Mouse (Mus musculus) forebrain, embryonic 12.5 days (tissue): ENCODE data around the gene Cog4. TPM values are rescaled to one million over a fixed set of nuclear protein-coding genes. Genes with fewer than 3 reads are reported as not detected.

Experiments
- ATAC-seq: fragments of 200-750 bp; cut with Nextera tagmentation; 2 replicates; pipeline ENCODE4 v1.8.0; 2017; ENCODE audit warnings: moderate TSS enrichment; ENCODE audit not compliant: low FRiP score
- H3K27ac ChIP-seq: fragments of 300-500 bp; sonication (generic); 2 replicates; pipeline ENCODE4 v1.5.1; 2016; ENCODE audit warnings: mild to moderate bottlenecking
- H3K27me3 ChIP-seq: fragments of 300-500 bp; sonication (generic); 2 replicates; pipeline ENCODE4 v1.6.1; 2016; ENCODE audit warnings: mild to moderate bottlenecking
- H3K36me3 ChIP-seq: fragments of 300-500 bp; sonication (generic); replicated peaks from 2 replicates; pipeline ENCODE4 v1.6.1; 2016; ENCODE audit warnings: mild to moderate bottlenecking
- H3K4me1 ChIP-seq: fragments of 300-500 bp; sonication (generic); 2 replicates; pipeline ENCODE4 v1.6.1; 2016
- H3K4me2 ChIP-seq: fragments of 300-500 bp; sonication (generic); 2 replicates; pipeline ENCODE4 v1.6.1; 2016; ENCODE audit warnings: mild to moderate bottlenecking, moderate library complexity
- H3K4me3 ChIP-seq: fragments of 300-500 bp; sonication (generic); replicated peaks from 2 replicates; pipeline ENCODE4 v1.5.1; 2016; ENCODE audit warnings: mild to moderate bottlenecking
- H3K9ac ChIP-seq: fragments of 300-500 bp; sonication (generic); 2 replicates; pipeline ENCODE4 v1.6.1; 2016; ENCODE audit warnings: mild to moderate bottlenecking
- H3K9me3 ChIP-seq: fragments of 300-500 bp; sonication (generic); 2 replicates; pipeline ENCODE4 v1.6.1; 2016
- WGBS: fragments of 180-500 bp; shearing (Covaris S2); methylation state at CpG from one replicate; pipeline ENCODE4 v1.1.7; 2016; 5-methylcytosine and 5-hydroxymethylcytosine counted together
- polyA plus RNA-seq: library from polyadenylated mRNA; unstranded; fragments of >200 nt; fragmentation: Nextera tagmentation; extraction: Ambion mirVana; gene quantifications from 2 replicates; pipeline ENCODE4 v1.2.1, GENCODE M21; 2016

Cog4 gene
- 64.5 and 73.6 TPM in 2 replicates for polyA plus RNA-seq

DNA sequence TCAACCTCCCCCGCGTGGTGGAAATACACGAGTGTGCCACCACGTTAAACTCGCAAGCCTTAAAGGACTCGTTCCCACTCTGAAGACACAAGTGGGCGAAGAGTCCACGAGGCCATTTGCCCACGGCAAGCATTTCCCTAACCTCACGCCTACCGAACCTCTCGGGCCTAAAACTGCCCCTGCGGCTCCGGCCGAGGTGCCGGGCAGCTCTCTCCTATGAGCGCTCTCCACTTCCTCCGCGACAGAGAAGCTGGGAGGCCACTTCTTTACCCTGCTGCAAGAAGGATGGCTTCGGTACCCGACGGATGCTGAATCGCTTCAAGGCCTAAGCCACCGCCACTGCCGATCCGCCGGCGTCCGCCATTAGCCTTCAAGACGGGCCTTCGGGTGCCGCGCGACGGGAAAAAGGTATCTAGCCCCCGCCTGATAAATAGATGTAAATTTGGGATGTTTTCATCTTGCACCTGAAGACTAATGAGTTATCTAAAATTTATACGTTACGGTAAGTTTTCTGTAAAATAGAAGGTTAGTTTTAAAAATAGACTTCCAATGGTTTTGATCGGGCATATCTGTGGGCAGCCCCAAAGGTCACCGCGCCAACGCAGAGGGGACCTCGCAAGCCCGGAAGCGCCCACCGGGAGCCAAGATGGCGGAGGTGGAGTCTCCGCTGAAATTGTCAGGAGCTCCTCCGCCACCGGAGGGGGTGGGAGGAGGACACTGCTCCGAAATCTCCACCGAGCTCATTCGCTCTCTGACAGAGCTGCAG lies at the start of gene Cog4, which contains the start of gene Sf3b3:
Gene Cog4 (plus strand): TSS at position 196 of the 766 bp plus-strand sequence.
Gene Sf3b3 (minus strand): TSS at position 383 of the 766 bp plus-strand sequence.
- peak; percentile 94 for ATAC-seq
- no peaks in the 10 kb centered on the region for H3K9me3 ChIP-seq
- H3K9ac ChIP-seq, result peak within 1 kb of the TSS; percentile 83
- H3K27me3 ChIP-seq, result no peaks in the 10 kb centered on the region
- H3K4me1 ChIP-seq, result peaks cover 19% of the 10 kb centered on the region
- H3K4me2 ChIP-seq, result peak within 1 kb of the TSS; percentile 73
- peak within 1 kb of the TSS; percentile 93 for H3K27ac ChIP-seq
- peak within 1 kb of the TSS; percentile 87 for H3K4me3 ChIP-seq
- WGBS, result under 1% methylated on average over 53 of the region's 53 CpGs
- H3K36me3 ChIP-seq, result peaks cover 49% of the 10 kb centered on the region

DNA sequence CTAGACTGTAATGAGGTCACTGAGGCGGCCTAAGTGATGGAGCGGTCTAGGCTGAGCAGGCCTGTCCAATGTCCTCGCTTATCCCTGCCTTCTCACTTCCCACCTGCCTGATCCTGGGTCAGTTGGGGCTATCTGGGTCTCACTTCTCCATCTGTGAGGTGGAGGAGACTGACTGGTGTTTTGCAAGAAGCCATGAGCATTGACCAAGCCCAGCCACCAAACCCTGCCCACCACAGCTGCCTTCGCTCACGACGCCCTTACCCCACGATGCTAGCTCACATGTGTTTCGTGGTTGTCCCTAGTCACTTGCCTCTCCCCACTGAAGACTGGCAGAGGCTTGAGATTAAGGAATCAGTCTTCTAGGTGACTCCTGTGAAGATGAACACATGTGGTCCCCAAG lies 49.3 kb upstream of the Cog4 start:
- no peak for ATAC-seq
- Histone ChIP-seq H3K9ac (no peak overlapping the region), H3K4me3 (no peak overlapping the region), H3K27me3 (no peaks in the 10 kb centered on the region), H3K27ac (no peak overlapping the region), H3K9me3 (no peaks in the 10 kb centered on the region), H3K4me2 (no peak overlapping the region), H3K36me3 (no peaks in the 10 kb centered on the region), H3K4me1 (no peaks in the 10 kb centered on the region)
- 97% methylated on average over 8 of the region's 8 CpGs for WGBS

DNA sequence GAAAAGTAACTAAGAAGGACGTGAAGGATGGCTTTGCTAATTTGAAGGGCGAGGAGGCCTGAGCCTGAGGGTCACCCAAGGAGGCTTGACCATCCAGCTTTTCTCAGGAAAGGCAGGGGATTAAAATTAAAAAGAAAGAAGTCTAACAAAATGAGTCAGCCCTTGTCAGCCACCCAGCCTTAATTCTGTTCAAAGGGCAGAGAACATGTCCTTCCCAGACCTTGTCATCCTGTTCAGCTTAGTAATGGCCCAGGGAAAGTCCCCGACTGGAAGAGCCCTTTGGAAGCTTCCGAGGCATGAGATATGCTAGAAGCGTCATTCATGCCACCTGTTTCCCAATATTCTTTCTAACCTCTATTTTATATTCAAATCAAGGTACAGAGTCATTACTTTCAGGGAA lies 43.4 kb upstream of the Cog4 start:
- Histone ChIP-seq H3K4me3 (no peak overlapping the region), H3K4me2 (no peak overlapping the region), H3K4me1 (no peaks in the 10 kb centered on the region)

DNA sequence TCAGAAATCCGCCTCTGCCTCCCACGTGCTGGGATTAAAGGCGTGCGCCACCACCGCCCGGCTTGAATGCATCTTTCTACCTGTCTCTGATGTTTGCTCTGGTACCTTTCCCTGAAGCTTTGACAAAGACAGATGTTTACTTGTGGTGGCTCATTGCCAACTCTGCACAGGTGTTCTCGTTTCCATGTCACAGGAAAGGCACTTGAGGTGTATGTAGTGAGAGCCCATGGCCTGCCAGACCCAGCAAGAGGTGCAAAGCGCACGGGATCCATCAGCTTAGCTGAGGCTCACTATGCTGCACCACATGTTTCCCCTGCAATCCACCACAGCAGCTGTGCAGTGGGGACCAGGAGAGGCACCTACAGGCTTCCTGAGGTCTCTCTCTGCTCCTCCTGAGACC lies 42.5 kb upstream of the Cog4 start:
- Histone ChIP-seq H3K27ac (no peak overlapping the region), H3K4me3 (no peak overlapping the region), H3K4me2 (no peak overlapping the region), H3K9ac (no peak overlapping the region), H3K4me1 (no peaks in the 10 kb centered on the region), H3K27me3 (no peaks in the 10 kb centered on the region), H3K36me3 (peaks cover 3% of the 10 kb centered on the region), H3K9me3 (no peaks in the 10 kb centered on the region)
- 93% methylated on average over 9 of the region's 9 CpGs for WGBS
- no peak for ATAC-seq

More for the DNA sequence above, 43.4 kb upstream of the Cog4 start:
- no peaks in the 10 kb centered on the region; the same call in 1 of the 2 replicates for H3K36me3 ChIP-seq
- H3K9me3 ChIP-seq, result no peaks in the 10 kb centered on the region
- no peak for ATAC-seq
- no peak overlapping the region for H3K27ac ChIP-seq
- H3K9ac ChIP-seq, result no peak overlapping the region
- WGBS, result 84% methylated on average over 5 of the region's 5 CpGs
- no peaks in the 10 kb centered on the region for H3K27me3 ChIP-seq

DNA sequence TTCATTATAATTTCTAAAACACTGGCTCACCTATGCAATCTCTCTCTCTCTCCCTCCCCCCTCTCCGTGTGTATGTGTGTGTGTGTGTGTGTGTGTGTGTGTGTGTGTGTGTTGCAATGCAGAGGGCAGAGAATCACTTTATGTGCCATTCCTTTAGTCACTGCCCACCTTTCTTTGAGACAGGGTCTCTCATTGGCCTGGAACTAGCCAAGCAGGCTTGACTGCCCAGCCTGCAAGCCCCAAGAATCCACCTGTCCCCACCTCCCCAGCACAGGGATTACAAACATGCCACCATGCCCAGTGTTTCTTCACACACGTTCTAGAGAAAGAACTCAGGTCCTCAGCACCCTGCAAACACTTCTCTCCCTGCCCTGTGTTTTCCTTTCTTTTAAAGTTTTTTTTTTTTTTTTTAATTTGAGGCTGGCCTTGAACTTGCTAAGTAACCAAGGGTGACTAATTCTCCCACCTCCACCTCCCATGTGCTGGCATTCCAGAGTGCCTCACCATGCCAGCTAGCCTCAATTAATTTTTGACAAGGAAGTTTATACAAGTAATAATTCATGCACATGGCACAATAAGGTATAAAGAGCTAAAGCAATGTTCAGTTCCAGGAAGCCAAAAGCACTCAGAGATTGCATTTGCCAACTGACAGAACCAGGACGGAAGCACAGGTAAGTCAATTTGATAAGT lies 41.4 kb upstream of the Cog4 start:
- Histone ChIP-seq H3K9me3 (no peaks in the 10 kb centered on the region), H3K36me3 (peaks cover 14% of the 10 kb centered on the region), H3K4me2 (no peak overlapping the region), H3K27ac (no peak overlapping the region), H3K27me3 (no peaks in the 10 kb centered on the region), H3K4me1 (no peaks in the 10 kb centered on the region), H3K4me3 (no peak overlapping the region), H3K9ac (no peak overlapping the region)
- 70% methylated on average over 2 of the region's 3 CpGs for WGBS
- no peak for ATAC-seq

DNA sequence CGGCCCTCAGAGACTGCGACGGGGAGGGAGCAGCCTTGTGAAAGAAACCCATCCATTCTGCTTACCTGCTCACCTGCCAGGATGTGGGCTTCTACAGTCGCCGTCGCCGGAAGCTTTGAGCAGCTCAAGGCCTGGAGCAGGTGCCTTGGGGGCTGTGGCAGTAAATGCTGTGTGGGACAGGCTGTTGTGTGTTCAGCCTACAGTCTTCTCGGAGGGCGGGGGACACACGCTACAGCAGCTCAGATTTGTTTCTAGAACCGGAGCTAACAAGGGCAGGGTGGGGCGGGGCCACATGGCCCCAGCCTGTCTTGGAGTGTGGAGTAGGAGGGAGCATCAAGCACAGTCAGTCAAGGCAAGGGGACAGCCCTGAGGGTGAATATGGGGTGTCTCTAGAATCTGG lies 40.7 kb upstream of the Cog4 start, which contains the start of gene Il34:
Gene Il34 (minus strand): TSS at position 256 of the 400 bp plus-strand sequence.
- Histone ChIP-seq H3K9ac (no peak within 1 kb of the TSS), H3K36me3 (peaks cover 21% of the 10 kb centered on the region), H3K27me3 (no peaks in the 10 kb centered on the region), H3K4me3 (no peak within 1 kb of the TSS), H3K4me2 (no peak within 1 kb of the TSS), H3K27ac (no peak within 1 kb of the TSS), H3K9me3 (no peaks in the 10 kb centered on the region), H3K4me1 (no peaks in the 10 kb centered on the region)
- no peak for ATAC-seq
- WGBS, result 51% methylated on average over 12 of the region's 12 CpGs

DNA sequence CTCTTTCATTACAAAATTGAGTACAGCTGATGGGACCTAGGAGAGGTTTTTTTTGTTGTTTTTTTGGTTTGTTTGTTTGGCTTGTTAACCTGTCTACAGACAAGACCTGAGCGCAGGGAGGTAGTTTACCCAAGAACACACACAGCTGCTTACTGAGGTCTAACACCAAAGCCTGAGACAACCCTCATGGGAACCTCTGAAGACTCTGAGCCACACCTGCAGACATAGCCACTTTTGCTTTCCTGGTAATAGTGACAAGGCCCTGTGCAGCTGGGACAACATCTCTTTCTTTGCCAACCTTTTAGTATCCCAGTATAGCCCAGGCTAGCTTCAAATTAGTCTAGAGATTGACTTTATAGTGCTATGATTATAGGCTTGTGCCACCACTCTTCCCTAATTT lies 40.3 kb upstream of the Cog4 start:
- Histone ChIP-seq H3K9me3 (no peaks in the 10 kb centered on the region), H3K4me2 (no peak overlapping the region), H3K9ac (no peak overlapping the region), H3K36me3 (peaks cover 25% of the 10 kb centered on the region), H3K27me3 (no peaks in the 10 kb centered on the region), H3K4me1 (no peaks in the 10 kb centered on the region), H3K27ac (no peak overlapping the region), H3K4me3 (no peak overlapping the region)
- 96% methylated on average over 1 of the region's 1 CpGs for WGBS
- ATAC-seq, result no peak

DNA sequence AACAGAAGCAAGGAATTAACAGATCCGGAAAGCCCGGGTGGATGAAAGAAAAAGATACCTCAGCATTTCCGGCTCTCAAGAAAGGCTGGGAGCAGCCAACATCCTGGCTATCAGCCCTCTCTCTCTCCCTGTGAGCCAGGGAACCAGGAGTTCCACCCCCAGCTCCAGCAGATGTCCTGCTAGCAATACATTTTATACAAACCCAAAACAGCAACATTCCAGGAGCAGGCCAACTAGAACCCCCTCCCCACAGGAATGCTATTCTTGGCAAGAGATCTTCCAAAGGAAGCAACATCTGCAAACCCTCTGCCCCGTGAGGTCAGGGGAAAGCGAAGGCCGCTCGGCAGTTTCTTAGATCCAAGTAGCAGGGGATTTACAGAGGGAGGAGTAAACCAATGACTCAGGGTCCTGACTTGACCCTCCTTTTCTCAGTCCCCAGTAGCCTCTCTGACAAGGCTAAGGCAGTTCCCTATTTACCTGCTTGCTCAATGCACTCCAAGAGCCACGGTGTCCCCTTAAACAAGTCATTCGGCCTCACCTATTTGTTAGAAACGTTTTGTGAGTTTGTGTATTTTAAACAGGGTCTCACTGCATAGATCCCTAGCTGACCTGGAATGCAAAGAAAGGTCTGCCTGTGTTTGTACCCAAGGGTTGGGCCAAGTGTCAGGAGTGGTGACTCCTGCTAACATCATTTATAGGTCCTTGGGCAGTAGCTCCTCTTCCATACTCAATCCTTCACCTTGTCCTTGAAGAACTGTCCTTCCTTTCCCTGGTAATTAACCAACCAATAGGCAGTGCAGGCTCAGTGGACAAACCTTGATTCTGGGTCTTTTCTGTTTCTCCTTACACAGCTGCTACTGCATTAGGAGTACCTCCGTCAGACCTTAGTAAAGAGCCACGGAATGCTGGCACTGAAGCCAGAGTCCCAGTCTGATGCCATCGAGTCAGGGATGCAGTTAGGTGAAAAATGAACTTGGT lies 37.6 kb upstream of the Cog4 start:
- Histone ChIP-seq H3K36me3 (peaks cover 52% of the 10 kb centered on the region), H3K4me3 (no peak overlapping the region), H3K4me2 (no peak overlapping the region), H3K27me3 (no peaks in the 10 kb centered on the region), H3K4me1 (no peaks in the 10 kb centered on the region), H3K27ac (no peak overlapping the region), H3K9me3 (no peaks in the 10 kb centered on the region), H3K9ac (no peak overlapping the region)
- ATAC-seq, result no peak
- WGBS, result 71% methylated on average over 13 of the region's 13 CpGs

DNA sequence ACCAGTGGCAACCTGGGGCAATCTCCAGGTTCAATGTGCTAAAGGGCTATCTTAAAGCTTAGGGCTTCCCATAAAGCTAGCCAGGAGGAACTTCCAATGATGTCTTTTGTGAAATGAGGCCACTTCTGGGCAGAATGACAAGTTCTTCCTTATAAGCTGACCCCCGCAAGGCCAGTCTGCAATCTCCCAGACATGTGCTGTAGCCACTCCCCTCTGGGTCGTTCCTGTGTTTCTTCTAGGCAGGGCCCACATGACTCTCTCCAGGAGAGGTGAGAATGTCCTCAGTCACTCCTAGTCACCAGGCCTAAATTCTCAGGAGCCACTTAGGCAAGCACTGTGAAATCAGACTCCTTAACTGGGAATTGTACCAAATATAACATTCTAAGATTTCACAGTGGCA lies 36.6 kb upstream of the Cog4 start:
- H3K27me3 ChIP-seq, result no peaks in the 10 kb centered on the region
- H3K4me2 ChIP-seq, result no peak overlapping the region
- H3K27ac ChIP-seq, result no peak overlapping the region
- 70% methylated on average over 2 of the region's 2 CpGs for WGBS
- no peak overlapping the region for H3K4me3 ChIP-seq
- H3K9me3 ChIP-seq, result no peaks in the 10 kb centered on the region
- no peak for ATAC-seq
- peaks cover 62% of the 10 kb centered on the region for H3K36me3 ChIP-seq
- H3K4me1 ChIP-seq, result no peaks in the 10 kb centered on the region
- no peak overlapping the region for H3K9ac ChIP-seq

DNA sequence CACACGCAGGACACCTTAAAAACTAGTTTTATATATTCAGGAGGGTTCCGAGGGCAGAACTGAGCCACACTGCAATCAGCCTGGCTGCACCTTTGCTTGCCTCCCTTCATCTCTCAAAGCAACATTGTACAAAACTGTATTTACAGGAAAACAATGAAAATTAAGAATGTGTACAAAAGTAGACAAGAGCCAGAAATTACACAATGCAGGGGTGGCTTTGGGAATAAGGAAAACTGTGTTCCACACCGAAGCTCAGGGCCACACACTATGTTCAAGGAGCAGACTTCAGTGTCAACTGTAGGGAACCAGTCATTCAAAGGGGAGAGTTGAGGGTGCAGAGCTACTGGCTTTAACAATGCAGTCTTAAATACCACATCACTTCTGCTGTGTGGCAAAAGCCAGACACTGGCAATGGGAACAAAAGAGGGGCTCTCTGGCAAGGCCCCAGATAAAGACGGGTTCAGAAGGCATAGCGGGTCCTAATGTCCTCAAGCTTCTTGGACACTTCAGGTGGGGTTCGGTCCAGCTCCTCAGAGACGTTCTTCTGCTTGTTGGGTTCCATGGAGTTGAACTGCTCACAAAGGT lies 35.8 kb upstream of the Cog4 start:
- Histone ChIP-seq H3K36me3 (peaks cover 70% of the 10 kb centered on the region), H3K4me1 (no peaks in the 10 kb centered on the region), H3K9me3 (no peaks in the 10 kb centered on the region), H3K9ac (no peak overlapping the region), H3K27ac (no peak overlapping the region), H3K27me3 (no peaks in the 10 kb centered on the region), H3K4me2 (no peak overlapping the region), H3K4me3 (no peak overlapping the region)
- no peak for ATAC-seq
- 90% methylated on average over 7 of the region's 7 CpGs for WGBS

DNA sequence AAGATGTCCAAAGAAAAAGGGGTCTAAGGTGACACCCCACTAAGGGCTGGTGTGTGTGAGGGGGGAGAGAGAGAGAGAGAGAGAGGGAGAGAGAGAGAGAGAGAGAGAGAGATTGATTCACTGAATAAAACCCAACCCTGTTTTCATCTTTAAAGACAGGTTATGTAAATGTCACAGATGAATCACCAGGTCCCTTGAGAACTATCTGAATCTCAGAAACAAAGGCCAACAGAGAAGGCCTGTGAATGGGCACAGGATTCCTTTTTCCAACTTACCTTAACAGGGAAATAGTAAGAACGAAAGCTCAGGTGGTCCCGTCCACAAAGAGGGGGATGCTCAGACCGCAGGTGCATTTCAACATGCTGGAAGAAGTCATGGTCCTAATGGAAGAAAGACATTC lies 35.3 kb upstream of the Cog4 start:
- ATAC-seq, result no peak
- Histone ChIP-seq H3K36me3 (peaks cover 75% of the 10 kb centered on the region), H3K27ac (no peak overlapping the region), H3K9me3 (no peaks in the 10 kb centered on the region), H3K27me3 (no peaks in the 10 kb centered on the region), H3K9ac (no peak overlapping the region), H3K4me2 (no peak overlapping the region), H3K4me3 (no peak overlapping the region), H3K4me1 (no peaks in the 10 kb centered on the region)
- 100% methylated on average over 3 of the region's 3 CpGs for WGBS

DNA sequence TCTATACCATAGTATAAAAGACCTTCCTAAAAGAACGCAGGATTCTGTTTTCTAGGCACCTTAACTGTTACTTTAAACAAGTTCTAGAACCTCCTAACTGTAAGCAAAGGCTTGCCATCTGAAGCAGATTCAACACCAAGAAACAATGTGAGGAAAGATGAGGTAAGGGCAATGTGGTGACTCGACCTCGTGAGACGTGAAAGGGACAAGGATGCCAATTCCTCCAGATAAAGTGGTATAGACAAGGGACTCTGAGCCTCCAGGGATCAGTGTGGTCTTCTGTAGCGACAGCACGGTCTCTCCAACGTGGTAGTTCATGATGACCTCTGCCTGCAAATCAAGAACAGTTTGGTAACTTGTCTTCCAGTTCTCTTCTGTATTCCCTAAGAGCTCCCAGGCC lies 34.6 kb upstream of the Cog4 start:
- WGBS, result 96% methylated on average over 7 of the region's 7 CpGs
- peaks cover 82% of the 10 kb centered on the region for H3K36me3 ChIP-seq

More for the DNA sequence above, 34.6 kb upstream of the Cog4 start:
- H3K4me2 ChIP-seq, result no peak overlapping the region
- H3K4me3 ChIP-seq, result no peak overlapping the region
- H3K9ac ChIP-seq, result no peak overlapping the region
- no peaks in the 10 kb centered on the region for H3K27me3 ChIP-seq
- no peak for ATAC-seq
- no peaks in the 10 kb centered on the region for H3K4me1 ChIP-seq
- no peaks in the 10 kb centered on the region for H3K9me3 ChIP-seq
- no peak overlapping the region for H3K27ac ChIP-seq
